Mouse (Mus musculus): Measurements from ENCODE around the gene Fkbp3.
"Not testable (repeated sequence)": the region's sequence is repeated elsewhere in the genome, so short reads cannot be mapped to it uniquely, and the experiment has no call there.

Gene Fkbp3

DNA sequence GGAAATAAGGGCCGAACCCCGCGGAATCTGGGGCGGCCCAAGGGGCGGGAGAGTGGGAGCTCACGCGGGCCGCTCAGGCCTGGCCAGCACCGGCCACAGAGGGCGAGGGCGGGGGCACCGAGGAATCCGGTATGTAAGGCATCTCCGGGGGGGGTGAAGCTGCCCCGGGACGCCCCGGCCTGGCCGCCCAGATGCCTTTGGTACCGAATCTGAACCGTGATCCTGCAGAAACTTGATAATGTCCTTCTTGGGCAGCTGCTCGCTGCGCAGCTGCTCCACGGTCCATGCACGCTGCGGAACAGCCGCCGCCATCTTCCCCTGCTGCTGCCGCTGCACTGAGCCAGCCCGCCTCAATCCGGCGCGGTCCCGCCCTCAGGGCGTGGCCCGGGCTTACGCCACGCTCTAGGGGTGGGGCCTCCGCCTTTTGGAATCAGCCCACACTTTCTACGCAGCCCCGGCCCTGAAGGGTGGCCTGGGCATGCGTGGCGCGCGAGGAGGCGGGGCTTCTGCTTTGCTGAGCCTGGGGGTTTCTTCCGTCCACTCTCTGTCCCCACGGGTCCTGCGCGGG is at the start of gene Fkbp3:
Gene Fkbp3, minus strand, starts transcription at position 397 of the 568 bp plus-strand sequence.
- DNase-seq (ENCODE audit: low spot score): peak; percentile 90

GRCm38 (mm10) chr12:65119451-65119850 is 45.6 kb upstream of the Fkbp3 start:
- no peak for DNase-seq (ENCODE audit: low spot score)

GRCm38 (mm10) chr12:65118968-65119367 is 45.2 kb upstream of the Fkbp3 start:
- no peak for DNase-seq (ENCODE audit: low spot score)

DNA sequence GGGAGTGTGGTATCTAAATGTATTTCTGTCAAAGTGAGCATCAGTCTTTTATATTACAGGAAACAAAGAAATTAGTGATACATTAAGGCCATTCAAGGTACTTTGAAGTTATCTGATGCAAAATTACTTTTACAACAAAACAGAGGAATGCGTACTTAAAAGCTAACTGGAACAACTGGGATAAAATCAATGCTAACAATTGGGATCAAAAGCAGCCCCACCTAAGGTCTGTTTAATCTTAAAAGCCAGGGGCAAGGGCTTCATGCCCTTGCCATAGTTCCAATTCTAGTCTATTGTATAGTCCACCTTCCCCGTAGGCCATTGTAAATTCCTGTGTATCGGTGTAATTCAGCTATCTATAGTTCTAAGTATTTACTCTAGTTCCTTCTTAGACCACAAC is 41.2 kb upstream of the Fkbp3 start:
- not testable (repeated sequence) for DNase-seq (ENCODE audit: low spot score)

GRCm38 (mm10) chr12:65113925-65114324 is 40.1 kb upstream of the Fkbp3 start:
- DNase-seq (ENCODE audit: low spot score): no peak

DNA sequence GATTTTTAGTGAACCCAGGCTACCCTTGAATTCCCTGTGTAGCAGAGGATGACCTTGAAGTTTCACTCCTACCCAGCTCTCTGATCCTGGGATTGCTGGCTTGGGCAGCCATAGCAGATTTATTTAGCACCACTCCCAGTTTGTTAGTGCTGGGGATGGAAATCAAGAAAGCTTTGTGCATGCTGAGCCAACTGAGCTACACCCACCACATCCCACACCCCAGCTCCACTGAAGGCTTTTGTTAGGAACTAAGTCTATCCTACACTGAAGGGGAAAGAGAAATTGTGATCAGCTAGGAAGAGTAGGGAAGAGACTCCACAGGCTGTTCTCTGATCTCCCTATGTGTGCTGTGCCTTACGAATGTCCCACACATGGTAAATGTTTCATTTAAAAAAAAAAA is 39.0 kb upstream of the Fkbp3 start:
- DNase-seq (ENCODE audit: low spot score): no peak

GRCm38 (mm10) chr12:65111503-65111902 is 37.7 kb upstream of the Fkbp3 start:
- DNase-seq (ENCODE audit: low spot score): no peak

DNA sequence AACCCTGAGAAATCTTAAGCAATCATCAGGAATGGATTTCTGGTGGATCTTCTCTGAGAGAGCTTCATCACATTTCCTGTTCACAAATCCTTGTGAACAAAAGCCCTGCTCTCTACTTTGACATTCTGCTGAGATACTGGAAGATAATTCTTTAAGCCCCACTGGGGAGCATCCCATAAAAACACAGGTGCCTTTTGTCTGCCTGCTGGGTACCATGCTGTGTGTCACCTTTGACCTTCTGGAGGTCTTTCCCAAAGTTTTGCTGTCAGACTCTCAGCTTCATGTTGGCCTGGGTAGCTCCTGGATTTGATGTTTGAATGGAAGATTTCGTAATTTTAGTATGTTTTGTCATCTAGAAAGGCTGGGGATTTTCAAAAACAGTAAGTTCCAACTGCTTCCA is 34.9 kb upstream of the Fkbp3 start:
- DNase-seq (ENCODE audit: low spot score): no peak

- DNase-seq (ENCODE audit: low spot score): no peak
These were observed 3.1 kb upstream of the Fkbp3 start for GRCm38 (mm10) chr12:65076906-65077305.

- DNase-seq (ENCODE audit: low spot score): no peak
These were observed 2.0 kb upstream of the Fkbp3 start for GRCm38 (mm10) chr12:65075733-65076310.

DNA sequence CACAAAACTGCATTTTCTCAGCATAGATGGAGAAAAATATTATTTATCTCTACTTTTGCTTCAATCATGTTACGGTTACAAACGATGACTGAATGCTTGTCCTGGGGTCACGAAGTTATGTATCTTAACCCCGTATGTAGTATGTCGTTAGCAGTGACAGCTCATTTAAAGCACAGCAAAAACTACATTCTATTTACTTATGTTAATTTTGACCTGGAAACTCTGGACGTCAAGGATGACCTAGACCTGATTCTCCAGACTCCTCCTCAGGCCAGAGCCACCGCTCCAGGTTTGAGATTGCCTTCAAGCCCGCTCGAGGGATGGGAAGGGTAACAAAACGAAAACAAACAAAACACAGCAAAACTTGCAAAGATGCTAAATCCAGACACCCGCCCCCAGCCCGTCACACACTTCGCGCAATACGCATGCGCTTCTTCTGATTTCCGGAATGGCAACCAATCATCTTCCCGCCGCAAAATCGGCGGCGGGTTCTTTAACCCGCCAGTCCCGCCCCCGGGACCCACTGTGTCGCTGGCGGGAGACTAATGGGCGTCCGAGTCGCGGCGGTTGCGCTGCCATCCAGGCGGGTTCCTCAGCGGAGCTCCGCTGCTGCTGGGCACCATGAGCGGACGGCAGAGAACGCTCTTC is 1.4 kb upstream of the Fkbp3 start, which contains the start of gene Fancm:
Gene Fancm, plus strand, starts transcription at position 519 of the 648 bp plus-strand sequence.
- peak; percentile 71 for DNase-seq (ENCODE audit: low spot score)

- DNase-seq (ENCODE audit: low spot score): no peak
These were observed 844 bp upstream of the Fkbp3 start for GRCm38 (mm10) chr12:65074651-65075050.

- no peak for DNase-seq (ENCODE audit: low spot score)
These were observed 746 bp downstream of the Fkbp3 start for GRCm38 (mm10) chr12:65072911-65073610.

- no peak for DNase-seq (ENCODE audit: low spot score)
These were observed 5.4 kb downstream of the Fkbp3 start for GRCm38 (mm10) chr12:65068409-65068808.

DNA sequence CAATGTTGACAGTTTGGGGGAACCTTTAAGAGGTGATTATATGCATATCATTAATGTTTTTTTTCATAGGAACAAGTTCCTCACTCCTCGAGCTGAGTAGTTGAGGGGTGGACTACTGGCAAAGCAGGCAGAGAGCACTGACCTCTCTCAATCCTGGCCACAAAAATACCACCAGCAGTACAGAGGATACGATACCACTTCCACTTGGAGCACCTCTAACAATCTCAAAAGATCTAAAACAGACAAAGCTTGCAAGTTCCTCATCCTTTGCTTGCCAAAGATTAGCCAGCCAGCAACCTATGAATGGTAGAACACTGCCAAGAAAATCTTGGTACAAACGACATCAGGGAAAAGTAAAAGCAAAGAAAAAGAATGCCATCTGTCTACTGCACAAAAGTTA is 7.6 kb downstream of the Fkbp3 start:
- no peak for DNase-seq (ENCODE audit: low spot score)

DNA sequence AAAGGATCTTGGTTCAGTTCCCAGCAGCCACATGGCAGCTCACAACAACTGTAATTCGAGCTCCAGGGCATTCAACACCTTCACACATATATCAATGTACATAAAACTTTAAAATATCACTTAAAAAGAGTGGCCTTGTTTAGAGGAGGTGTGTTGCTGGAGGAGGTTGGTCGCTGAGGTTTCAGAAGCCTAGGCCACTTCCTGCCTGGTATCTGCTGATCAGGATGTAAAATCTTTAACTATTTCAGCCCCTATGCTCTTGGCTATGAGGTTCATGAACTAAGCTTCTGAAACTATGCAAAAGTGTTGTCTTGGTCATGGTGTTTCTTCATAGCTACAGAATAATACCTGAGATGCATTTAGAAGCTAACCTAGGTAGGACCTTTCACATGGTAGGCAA is 8.6 kb downstream of the Fkbp3 start:
- no peak for DNase-seq (ENCODE audit: low spot score)

- DNase-seq (ENCODE audit: low spot score): no peak
These were observed 12.7 kb downstream of the Fkbp3 start for GRCm38 (mm10) chr12:65061082-65061481.

DNA sequence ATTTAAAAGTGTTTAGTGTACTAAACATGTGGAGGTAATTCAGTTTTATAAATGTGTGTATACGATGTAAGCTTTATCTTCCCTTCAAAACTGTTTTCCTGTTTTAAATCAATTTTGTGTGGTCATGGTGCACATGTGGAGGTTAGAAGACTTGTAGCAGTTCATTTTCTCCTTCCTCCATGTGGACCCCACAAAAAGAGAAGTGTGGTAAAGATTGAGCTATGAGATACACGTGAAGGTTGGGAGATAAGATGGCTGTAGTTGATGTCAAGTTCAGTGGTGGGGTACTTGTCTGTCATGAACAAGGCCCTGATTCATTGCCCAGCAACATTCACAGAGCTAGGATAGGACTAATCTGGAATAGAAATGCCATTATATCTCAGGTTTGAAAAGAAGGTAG is 15.6 kb downstream of the Fkbp3 start:
- DNase-seq (ENCODE audit: low spot score): no peak

DNA sequence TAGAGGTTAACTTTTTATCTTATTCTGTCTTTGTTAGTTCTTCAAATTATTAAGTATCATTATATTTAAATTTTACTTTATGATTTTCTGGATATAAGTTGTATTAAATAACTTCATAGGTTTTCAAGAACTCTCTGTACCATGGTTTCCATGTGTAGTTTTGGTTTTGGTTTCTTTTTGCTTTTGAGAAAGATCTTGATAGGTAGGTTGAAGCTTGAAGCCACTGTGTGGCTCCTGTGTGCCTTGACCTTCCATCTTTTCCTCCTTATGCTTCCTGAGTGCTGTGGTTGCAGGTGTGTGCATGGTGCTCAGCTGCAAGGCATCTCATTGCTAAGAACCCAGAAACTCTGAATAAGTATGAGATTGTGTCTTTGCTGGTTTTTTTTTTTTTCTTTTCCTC is 25.0 kb downstream of the Fkbp3 start:
- DNase-seq (ENCODE audit: low spot score): no peak

DNA sequence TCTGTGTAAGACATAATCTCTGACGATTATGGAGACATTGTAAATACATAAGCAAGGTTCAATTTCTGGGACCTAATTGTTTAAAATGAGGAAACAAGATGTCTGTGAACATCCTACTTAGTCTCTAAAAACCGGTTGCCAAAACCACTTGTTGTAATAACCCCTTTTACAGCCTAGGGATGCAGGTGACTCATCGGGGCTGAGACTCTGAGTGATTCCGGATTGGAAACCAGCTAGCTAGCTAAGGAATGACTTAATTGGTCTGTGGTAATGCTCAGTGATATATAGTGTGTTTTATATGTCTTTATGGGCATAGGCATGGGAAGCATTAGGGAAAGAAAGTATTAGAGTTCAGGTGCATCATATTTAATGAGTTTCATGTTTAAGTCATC is 36.3 kb downstream of the Fkbp3 start:
- DNase-seq (ENCODE audit: low spot score): no peak

- DNase-seq (ENCODE audit: low spot score): no peak
These were observed 36.8 kb downstream of the Fkbp3 start for GRCm38 (mm10) chr12:65036892-65037545.

GRCm38 (mm10) chr12:65036190-65036870 is 37.5 kb downstream of the Fkbp3 start, which contains the start of gene Prpf39:
Gene Prpf39, plus strand, starts transcription at chr12:65036333.
- peak; percentile 82 for DNase-seq (ENCODE audit: low spot score)

Measured in ovary, postnatal 10 days (tissue).